Mouse (Mus musculus): Measurements from ENCODE around the gene Ugt2b38.
"Not testable (repeated sequence)": the region's sequence is repeated elsewhere in the genome, so short reads cannot be mapped to it uniquely, and the experiment has no call there.

Ugt2b38 gene

GRCm38 (mm10) chr5:87424041-87424440, at the start of gene Ugt2b38:
Gene Ugt2b38, minus strand, starts transcription at chr5:87424203.
- not testable (repeated sequence) for DNase-seq

- DNase-seq, result no peak
These were observed 34.8 kb upstream of the Ugt2b38 start for GRCm38 (mm10) chr5:87458810-87459209.

DNA sequence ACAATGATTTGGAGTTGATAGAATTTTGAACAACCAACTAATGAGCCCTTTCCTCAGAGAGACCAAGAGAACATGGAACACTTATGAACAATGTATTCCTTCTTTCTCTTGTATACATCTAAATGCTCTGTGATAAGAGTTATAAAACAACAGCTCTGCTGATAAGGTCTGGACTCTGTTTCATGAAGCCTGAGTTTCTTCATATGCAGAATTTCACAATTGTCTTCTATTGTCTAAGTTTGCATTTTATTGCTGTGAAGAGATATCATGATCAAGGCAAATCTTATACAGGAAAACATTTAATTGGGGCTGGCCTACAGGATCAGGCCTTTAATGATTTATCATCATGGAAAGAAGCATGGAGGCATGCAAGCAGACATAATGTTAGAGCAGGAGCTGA, 33.7 kb upstream of the Ugt2b38 start:
- no peak for DNase-seq

GRCm38 (mm10) chr5:87456216-87456850, 32.3 kb upstream of the Ugt2b38 start:
- DNase-seq, result no peak

DNA sequence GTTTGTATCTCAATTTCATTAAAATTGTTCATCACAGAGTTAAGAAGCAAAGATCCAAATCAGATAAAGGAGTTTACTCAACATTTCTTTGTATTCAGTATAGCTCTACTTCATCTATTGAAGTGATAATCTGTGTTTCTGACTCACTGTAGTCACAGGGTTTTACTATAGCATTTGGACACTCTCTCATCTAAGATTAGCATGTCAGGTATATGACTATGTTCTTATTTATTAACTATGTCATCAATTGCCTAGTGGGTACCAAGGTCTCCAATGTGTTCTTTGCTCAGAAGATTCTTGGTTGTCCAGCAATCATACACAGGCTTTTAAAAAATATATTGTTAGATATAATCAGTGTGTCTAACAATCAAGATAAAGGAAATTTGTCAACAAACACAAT, 31.5 kb upstream of the Ugt2b38 start:
- DNase-seq, result no peak

- DNase-seq, result not testable (repeated sequence)
These were observed 28.5 kb upstream of the Ugt2b38 start for GRCm38 (mm10) chr5:87452514-87452913.

DNA sequence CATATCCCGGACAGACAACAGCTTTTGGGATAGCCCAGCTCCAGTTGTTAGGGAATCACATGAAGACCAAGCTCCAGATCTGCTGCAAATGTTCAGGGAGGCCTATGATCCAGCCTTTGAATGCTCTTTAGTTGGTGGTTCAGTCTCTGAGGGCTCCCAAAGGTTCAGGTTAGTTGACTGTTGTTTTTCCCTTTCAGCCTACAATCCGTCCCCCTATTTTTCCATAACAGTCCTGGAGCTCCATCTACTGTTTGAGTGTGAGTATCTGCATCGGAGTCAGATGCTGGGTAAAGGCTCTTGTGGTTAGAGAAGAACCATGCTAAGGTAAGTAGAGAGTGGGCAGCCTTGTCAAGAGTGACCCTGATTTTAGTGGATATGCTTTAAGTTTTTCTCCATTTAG, 12.3 kb upstream of the Ugt2b38 start:
- no peak for DNase-seq

DNA sequence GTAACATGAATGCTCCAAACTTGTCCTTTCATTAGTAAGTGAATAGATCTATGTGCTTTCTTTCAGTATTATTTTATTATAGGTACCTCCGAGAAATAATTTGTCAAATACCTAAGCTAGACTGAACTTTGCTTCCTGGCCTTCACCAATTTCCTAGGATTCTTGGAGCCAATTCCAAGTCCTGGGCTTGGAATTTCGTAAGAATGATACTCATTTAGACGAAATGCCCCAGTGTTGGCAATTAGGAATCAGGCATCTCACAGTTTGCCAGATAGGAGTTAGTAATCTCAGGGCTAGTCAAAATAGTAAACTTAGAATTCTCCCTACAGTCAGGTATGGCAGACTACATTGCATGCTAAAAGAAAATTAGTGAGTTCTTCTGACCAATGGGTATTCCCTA, 1.7 kb upstream of the Ugt2b38 start:
- DNase-seq, result no peak

DNA sequence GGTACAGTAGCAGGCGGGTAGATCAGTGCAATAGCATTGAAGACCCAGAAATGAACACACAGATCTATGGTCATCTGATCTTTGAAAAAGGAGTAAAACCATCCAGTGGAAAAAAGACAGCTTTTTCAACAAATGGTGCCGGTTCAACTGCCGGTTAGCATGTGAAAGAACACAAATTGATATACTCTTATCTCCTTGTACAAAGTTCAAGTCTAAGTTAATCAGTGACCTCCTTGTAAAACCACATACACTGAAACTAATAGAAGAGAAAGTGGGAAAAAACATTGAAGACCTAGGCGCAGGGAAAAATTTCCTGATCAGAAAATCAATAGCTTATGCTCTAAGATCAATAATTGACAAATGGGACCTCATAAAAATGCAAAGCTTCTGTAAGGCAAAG, 27.0 kb downstream of the Ugt2b38 start:
- DNase-seq, result no peak

DNA sequence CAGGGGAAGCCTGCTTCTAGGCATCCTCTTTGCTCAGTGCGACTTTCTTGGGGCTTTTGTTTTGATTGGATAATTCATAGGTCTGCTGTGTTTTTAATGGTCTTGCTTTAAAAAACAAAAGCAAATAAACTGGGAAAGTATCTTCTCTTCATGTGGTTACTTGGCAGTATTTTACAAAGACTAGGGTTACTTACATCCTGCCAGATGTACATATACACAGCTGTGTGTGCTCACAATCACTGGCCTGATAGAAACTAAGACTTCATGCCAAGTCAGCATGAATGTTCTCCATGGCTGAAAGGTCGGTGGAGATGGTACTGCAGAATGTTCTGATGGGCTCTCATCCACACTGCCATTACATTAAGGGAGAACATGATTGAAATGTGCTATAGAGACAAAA, 33.2 kb downstream of the Ugt2b38 start:
- DNase-seq, result no peak

DNA sequence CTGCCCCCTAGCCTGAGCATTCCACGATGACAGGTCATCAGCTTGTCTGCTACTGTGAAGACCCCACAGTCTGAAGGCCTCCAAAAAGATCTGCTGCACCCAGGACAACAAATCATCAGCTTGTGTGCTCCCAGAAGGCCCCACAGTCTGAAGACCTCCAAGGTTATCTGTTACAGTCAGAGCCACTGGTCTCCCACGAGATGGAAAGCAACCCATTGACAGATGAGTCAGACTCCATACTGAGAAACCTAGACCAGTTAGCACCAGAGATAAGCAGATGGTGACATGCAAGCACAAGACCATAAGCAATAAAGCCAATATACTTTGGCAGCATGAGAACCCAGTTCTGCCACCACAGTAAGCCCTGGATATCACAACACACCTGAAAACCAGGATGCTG, 43.8 kb downstream of the Ugt2b38 start:
- no peak for DNase-seq

GRCm38 (mm10) chr5:87379825-87380224, 44.2 kb downstream of the Ugt2b38 start:
- DNase-seq, result no peak

DNA sequence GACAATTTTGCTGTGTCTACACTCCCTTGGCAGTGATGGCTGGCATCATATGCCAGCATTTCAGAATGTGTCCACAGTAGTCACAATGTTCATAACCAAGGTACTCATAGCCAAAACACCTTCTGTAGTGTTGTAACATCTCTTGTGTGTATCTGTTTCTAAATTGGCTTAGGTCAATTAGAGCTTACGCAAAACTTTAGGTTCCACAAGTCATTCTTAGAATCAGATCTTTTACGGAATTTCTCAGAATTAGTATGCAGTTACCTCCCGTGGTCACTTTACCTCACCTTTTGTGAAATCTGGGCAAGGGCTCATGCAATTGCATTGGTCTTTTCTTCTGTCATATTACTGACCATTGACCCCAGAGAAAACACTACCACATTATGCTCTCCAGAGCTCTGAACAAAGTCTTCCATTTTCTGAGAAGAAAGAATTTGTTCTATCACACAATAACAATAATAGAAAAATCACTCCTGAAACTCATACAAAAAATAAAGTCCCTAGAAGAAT, 48.1 kb downstream of the Ugt2b38 start:
- no peak for DNase-seq

DNA sequence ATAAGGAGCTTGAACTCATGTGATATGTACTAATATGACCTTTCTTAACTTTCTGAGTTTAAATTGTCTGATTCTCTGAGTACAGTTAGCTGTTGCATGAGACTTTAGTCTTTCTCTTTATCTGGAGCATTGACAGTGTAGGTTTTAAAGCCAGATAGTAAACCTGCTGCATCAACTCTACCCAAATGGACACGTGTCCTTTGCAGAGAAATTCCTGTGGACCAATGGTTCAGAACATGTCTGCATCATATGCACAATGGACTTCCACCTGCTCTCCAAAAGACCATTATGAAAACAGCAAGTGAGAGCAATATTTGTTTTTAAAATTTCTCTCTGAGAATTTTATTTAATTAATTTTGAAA, 50.5 kb downstream of the Ugt2b38 start:
- DNase-seq, result no peak

DNA sequence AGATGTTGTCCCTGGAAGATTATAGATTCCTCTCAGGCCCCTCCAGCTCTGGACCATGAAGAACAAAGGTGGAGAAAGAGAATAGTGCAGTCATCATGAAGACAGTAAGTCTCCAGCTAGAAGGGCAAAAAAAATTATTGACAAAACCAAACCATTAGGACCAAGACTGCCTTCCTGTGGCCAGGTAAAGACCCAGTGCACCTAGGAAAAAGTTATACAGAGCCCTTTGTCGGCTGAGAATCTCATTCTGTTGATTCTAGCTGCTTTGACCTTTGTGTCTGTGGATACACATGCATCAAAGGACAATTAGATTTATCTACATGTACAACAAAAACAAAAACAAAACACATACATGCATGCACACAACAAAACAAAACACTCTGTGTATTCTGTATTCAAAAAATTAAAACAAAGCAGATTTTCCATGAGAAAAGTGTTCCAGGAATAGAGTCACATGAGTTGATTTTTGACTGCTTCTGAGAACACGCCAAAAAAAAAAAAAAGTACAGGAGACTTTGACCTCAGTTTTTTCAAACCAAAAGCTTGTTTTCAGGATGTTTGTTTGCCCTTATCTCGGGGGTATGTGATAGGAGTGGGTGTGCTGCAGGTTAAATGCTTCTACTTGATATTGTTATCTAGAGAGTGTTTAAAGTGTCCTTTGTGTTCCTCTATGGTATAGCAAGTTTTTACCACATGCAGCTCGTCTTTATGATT, 51.1 kb downstream of the Ugt2b38 start:
- DNase-seq, result not testable (repeated sequence)
